Mouse (Mus musculus) mouse trophoblast stem cell (cell line): ENCODE results near the gene Prr19.
"Not testable (repeated sequence)": the region's sequence is repeated elsewhere in the genome, so short reads cannot be mapped to it uniquely, and the experiment has no call there.

Source experiments
- in situ Hi-C, 2 experiments: fragments of 300-500 bp; cut with MseI, MboI; formaldehyde crosslinking; loops; 2 replicates in 1 of 2; 3 replicates in 1 of 2; pipeline ENCODE4 v1.15.1; 2025

Gene Prr19

DNA sequence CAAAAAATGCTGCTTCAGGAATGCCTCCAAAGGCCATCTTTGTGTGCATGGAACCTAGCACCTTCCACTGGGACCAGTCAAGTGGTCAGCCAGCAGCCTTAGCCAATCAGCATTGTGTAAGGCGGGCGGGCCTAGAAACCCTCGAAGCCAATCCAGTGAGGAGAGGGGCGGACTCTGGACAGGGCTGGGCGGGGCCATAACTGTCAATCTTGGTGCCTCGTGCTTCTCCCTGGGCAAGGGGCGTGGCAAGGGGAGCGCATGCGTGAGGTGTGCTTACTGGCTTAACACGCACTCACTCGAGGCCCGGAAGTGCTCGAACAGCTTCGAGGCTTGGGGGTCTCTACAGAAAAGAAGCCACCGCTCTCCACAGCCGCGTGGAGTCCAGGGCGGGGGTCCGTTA lies at the start of gene Prr19:
Prr19 (plus strand) TSS at position 349 of the 400 bp plus-strand sequence.
- in situ Hi-C loops: no loop called here

DNA sequence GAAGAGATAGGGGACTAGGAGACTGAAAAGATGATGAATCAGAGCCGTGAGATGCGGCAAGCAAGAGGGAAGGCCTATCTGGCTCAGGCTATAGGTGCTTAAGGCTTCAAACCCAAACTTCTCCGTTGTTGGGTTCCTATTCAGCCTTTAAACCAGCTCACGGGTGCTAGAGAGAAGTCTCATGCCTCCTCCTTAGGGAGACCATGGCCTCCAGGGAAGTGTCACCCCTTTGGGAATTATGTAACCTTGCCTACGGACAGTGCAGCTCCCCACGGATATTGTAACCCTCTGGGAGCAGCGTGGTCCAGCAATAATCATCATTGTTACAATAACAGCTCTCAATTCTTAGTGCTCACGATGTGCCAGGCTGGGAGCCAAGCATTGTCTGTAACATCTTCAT lies 49.4 kb upstream of the Prr19 start:
- in situ Hi-C loops: no loop called here

DNA sequence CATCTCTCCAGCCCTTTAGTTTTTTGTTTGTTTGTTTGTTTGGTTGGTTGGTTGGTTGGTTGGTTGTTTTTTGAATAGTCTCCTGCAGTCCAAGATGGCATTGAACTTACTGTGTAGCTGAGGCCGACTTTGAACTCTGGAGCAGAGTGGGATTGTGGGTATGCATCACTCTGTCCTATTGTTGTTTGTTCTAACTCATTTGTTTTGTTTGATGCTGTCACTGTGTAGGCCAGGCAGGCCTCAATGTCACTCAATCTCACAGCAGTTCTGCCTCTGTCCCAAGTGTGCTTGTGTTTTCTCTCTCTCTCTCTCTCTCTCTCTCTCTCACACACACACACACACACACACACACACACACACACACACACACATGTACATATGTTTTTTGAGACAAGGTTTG lies 39.3 kb upstream of the Prr19 start:
- in situ Hi-C loops: no loop called here

DNA sequence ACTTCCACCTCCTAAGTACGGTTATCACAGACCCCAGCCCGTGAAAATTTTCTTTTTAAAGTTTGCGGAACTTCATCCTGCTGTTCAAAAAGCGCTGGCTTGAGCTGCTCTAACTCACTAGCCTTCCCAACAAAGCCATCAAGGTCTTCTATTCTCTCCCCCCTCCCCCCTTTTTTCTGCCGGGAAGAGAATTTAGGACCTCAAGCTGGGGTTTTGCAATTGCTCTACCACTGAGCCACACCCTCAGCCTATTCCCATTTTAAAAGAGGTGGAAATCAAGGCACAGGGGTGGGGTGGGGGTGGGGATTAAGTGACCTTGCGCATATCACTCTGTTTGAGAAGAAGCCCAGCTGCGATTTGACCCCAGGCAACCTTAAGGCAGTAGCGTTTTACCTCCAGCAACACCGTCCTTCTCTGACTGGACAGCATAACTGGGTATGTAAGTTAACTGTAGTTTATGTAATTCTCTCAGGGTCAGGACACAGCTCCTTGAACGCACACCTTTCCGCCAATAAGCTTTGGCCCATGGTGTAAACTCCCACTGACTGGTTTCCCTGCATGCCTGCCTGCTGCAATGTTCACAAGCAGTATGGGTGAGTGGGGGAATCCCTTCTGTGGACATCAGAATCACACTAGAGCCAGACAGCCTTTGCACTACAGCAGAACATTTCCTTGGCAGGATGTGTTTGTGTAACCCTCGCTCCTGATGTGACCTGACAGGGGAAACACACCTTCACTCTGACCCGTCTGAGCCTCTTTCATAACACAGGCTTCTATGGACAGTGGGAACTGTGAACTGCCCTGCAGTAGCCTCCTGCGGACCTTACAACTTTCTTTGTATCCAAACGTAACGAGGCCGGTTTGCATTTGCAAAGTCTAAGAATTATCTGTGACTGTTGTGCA lies 37.0 kb upstream of the Prr19 start:
- in situ Hi-C loops: no loop called here

DNA sequence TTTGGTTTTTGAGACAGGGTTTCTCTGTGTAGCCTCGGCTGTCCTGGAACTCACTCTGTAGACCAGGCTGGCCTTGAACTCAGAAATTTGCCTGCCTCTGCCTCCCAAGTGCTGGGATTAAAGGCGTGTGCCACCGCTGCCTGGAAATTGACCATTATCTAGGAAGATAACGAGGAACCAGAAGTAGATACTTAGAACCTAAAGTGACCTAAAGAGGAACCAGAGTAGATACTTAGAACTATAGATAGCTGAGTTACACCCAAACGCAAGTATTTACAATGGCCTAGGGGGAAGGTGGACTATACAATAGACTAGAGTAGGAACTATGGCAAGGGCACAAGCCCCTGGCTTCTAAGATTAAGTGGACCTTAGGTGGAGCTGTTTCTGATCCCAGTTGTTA lies 35.5 kb upstream of the Prr19 start:
- in situ Hi-C loops: not testable (repeated sequence)

DNA sequence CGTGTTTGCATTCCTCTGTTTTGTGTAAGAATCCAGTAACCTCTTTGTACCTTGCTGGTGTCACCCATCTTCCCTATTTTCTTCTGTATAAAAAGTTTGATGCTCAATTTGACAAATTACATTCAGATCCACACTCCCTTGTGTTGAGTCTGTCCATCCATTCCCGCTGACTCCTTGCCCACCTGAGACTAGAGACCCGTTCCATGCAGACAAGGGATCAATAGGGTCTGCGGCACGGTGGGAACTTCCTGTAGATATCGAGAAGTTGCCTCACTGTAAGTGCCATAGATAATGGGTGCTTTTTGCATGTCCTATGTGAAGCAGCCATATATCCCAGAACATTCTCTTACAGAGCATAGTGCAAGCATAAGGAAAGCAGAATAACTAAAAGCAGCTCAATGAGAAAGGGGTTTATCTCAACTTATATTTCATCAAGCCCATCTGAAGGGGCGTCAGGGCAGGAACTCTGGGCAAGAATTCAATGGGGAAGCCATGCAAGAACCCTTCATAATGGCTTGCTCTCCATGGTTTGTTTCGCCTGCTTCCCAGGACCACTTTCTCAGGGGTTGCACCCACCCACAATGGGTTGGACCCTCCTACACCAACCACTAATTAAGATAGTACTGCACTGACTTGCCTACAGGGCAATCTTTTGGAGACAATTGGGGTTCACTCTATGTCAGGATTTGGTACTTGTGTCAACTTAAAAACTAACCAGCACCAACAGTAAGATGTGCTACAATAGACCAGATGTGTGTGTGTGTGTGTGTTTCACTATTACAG lies 34.8 kb upstream of the Prr19 start:
- in situ Hi-C loops: no loop called here

DNA sequence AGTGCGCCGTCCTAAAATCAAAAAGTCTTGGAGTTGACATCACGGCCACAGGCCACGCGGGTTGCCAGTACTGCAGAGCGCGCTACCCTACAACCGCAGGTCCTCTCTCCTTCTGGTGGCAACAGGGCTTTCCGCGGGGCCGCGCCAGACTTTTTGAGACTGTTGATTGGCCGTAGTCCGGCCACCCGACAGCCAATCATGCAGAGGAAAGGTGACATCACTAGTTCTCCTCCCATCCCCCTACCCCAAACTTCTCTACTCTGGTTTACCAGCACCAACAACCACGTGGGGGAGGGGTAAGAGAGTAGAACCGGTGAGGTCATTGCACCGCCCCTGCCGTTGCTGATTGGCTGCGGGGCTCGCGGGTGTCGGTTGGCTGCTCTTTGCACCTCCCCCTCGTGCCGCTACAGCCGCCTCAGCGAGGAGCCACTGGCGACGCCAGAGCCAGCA lies 33.9 kb upstream of the Prr19 start, which contains the start of gene Cic:
Cic (plus strand) TSS at position 404 of the 450 bp plus-strand sequence.
- in situ Hi-C loops: no loop called here

DNA sequence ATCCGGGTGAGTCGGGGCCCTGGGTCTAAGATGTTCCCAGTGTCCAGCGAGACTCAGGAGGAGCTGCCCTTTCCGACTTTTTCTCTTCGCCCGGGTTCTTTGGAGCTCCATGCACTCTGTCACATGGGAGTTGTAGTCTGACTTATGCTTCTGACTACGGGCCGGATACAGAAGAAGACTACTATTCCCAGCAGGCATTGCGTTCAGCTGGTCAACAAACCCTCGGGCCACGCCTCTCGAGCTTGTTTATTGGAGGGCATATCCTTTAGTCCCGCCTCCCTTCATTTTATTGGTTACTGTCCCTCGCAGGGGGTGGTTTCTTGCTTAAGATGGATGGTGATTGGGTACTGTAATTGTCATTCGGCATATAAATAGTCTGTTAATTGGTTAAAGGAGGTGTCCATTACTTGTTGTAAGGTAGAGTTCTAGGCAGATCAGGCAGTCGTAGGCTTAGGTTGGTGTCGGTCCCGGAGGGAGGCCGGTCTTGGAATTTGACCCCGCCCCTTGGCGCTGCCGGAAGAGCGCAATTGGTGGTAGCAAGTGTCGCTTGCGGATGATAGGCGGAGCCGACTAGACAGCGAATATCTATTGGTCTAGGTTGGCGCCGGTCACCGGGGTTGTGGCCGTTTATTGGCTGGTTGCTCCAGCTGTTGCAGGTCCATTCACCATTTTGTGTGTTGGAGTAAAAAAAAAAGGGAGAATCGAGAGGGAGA lies 33.3 kb upstream of the Prr19 start:
- in situ Hi-C loops: no loop called here

DNA sequence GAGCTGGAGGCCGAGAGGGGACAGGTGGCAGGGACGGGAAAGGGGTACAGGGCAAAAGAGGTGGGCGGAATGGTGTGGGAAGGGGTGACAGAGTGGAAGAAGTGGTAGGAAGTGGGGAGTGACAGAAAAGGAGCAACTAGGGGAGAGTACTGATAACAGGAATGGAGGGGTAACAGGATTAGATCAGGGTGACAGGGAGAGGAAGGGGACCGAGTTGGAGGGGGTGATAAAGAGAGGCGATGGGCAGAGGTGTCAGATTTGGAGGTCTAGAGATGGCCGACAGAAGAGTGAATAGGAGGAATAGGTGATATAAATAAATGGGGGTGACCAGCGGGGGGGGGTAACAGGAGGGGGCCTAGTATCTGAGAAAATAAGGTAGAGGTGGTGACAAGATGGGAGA lies 32.6 kb upstream of the Prr19 start:
- in situ Hi-C loops: no loop called here

DNA sequence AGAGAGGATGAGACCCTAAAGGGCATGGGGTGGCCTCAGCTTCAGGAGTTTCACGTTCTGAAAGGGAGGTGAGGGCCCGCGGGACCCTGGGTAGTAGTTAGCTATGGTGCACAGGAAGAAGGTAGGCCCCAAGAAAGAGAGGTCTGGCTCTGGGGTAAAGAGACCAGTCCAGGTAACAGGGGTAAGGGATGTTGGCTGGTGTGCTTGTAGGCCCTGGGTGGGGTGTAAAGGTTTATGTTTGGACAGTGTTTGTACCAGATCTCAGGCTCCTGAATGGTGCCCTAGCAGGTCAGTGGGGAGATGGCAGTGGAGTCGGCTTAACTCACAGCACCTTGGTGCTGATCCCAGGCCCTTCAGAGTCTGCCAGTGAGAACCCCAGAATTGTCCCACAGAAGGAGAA lies 32.2 kb upstream of the Prr19 start:
- in situ Hi-C loops: no loop called here

DNA sequence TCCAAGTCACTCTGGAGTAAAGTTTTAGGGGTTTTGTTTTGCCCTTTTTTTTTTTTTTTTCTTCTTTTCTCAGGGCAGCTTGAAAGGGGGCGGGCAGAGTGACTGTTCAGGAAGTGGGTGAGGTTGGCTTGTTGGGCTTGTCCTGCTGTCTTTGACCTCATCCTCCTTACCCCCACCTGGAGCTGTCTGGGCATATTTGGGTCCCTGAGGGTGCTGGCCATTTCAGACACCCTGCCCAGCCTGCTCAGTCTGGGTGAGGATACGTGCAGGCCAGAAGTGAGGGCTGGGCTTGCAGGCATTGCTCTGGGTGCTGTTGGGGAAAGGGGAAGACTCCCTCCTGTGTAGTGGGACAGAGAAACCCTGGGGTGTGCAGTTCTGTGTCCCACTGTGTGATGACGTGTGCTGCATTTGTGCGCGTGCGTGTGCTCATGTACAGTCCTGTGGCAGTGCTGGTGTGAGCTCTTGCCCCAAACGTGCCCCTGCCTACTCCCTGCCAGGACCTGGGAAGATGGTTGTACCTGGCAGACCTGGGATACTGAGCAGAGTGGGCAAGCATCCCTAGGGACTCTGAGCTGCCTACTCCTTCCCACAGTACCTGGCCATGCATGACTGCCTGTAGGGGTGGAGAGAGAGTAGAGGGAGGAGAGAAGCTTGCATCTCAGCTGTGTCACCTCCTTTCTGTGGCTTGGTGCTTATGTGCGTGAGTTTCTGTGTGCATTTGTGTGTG lies 31.5 kb upstream of the Prr19 start:
- in situ Hi-C loops: no loop called here

DNA sequence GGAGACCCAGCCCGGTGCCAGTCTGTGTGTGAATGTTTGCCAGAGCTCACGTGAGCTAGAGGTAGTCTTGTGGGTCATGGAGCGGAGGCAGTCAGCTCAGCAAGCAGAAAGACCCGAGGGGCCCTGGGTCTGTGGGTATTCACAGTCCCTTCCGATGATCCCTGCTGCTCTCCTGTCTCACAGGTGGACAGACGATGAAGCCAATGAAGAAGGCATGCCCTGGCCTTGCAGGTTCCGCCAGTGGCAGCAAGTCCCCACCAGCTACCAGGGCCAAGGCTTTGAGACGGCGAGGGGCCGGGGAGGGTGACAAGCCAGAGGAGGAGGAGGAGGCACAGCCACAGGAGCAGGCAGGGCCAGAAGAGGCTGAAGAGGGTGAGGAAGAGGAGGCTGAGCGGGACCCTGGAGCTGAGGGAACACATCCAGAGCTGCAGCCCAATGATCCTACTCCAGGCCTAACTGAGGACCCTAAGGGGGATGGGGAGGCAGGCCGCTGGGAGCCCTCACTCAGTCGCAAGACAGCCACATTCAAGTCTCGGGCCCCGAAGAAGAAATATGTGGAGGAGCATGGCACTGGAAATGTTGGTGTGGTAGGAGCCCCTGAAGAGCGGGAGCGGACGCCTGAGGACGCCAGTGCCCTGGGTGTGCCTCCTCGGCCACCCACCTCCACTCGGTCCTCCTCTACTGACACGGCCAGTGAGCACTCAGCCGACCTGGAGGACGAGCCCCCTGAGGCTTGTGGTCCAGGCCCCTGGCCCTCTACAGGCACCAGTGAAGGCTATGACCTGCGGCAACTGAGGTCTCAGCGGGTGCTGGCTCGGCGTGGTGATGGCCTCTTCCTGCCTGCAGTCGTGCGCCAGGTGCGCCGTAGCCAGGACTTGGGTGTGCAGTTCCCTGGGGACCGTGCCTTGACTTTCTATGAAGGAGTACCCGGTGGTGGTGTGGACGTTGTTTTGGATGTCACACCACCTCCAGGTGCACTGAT lies 30.3 kb upstream of the Prr19 start:
- in situ Hi-C loops: no loop called here

DNA sequence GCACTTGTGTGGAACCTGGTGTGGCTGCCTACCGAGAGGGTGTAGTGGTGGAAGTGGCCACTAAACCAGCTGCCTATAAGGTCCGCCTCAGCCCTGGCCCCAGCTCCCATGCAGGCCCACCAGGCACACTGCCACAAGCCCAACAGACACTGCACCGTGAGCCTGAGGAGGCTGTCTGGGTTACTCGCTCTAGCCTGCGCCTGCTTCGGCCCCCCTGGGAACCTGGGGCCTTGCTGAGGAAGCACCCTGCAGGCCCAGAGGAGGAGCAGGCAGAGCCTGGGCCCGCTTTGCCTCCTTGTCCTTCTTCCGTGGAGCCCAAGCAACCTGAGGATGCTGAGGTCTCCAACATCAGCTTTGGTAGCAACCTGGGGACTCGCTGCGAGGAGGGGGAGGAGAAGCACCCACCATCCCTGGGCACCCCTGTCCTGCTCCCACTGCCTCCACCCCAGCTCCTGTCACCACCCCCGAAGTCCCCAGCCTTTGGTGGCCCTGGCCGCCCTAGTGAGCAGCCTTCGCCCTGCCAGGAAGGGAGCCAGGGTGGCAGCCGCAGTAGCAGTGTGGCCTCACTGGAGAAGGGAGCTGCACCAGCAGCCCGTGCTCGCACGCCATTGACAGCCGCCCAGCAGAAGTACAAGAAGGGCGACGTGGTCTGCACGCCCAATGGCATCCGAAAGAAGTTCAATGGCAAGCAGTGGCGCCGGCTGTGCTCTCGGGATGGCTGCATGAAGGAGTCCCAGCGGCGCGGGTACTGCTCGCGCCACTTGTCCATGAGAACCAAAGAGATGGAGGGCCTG lies 29.4 kb upstream of the Prr19 start:
- in situ Hi-C loops: no loop called here

DNA sequence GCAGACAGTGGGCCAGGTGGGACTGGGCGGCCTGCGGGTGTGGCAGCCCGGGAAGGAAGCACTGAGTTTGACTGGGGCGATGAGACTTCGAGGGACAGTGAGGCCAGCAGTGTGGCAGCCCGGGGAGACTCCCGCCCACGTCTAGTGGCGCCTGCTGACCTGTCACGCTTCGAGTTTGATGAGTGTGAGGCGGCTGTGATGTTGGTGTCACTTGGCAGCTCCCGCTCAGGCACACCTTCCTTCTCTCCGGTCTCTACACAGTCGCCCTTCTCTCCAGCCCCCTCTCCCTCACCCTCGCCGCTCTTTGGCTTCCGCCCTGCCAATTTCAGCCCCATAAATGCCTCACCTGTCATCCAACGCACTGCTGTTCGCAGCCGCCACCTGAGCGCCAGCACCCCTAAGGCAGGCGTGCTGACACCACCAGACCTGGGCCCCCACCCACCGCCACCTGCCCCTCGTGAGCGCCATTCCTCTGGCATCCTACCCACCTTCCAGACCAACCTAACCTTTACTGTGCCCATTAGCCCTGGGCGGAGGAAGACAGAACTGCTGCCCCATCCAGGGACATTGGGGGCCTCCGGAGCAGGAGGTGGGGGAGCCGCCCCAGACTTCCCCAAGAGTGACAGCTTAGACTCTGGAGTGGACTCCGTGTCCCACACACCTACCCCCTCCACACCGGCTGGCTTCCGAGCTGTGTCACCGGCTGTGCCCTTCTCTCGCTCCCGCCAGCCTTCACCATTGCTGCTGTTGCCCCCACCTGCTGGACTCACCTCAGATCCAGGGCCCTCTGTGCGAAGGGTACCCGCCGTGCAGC lies 28.6 kb upstream of the Prr19 start:
- in situ Hi-C loops: no loop called here

DNA sequence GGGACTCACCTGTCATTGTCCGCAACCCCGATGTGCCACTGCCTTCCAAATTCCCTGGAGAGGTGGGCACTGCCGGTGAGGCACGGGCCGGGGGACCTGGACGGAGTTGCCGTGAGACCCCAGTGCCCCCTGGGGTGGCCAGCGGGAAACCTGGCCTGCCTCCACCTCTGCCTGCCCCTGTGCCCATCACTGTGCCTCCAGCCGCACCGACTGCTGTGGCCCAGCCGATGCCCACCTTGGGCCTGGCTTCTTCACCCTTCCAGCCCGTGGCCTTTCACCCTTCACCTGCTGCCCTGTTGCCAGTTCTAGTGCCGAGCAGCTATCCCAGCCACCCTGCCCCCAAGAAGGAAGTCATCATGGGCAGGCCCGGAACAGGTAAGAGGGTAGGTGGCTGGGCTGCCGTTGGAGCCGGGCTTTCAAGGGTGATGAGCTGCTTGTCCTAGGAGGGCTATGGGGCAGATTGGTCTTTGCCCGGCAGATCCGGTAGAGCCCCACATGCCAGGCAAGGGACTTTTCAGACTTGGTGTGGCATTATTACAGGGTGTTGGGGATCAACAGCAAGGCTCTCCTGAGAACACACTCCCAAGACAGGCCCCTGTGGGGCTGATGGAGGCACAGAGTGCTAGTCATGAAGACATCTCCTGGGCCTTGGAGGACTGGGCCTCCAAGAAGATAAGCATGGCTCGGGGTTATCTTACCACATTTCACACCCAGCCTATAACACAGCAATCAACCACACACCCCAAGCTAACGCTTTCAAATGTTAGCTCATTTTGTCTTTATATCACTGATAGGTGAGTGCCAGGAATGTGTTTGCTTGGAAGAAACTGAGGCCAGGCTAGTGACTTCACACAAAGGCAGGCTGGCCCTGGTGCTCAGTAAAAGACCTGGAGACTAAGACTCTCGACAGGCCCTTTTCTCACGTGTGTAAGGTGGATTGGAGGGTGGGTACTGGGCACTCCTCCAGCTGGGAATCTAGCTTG lies 27.7 kb upstream of the Prr19 start:
- in situ Hi-C loops: no loop called here

DNA sequence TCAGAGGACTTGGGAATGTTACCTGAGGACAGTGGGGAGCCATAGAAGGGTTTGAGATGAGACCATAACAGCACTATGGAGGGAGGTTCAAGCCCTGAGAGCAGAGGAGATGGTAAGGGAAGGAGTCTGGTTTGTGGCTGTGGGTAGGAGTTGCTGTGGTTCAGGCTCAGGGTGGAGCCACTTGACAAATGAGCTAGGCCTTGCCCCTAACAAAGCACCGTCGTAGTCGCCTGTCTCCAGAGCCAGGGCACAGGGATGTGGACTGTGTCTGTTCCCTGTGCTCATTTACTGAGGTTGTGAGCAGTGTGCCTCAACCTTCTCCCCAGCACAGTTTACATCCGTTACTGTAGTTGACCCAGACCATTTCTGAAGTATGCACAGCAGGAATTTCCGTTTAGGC lies 26.6 kb upstream of the Prr19 start:
- in situ Hi-C loops: no loop called here

DNA sequence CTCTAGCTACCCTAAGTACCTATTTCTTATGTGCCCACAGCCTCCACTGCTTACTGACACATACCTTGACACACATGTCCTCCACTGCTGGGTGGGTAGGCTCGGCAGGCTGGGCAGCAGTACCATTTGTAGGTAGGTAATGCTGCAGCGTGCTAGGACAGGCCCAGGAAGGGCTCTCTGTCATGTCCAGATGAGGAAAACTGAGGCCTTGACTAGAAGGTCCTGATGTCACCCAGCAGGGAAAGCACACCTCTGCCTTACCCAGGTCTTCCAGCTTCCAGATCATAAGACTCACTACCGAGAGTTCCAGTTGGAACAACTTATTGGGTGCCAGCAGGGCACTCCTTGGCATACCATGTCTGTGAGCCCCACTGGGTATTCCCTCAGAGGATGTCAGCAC lies 26.2 kb upstream of the Prr19 start:
- in situ Hi-C loops: loop anchor here (5.0 kb wide), 2 partner anchors 33 to 38 kb away; partner anchors contain the start of gene Gsk3a (in 1 of the 2)
